Mouse (Mus musculus) midbrain, embryonic 13.5 days (tissue): ENCODE data around the gene Hist2h2ac. TPM values are rescaled to one million over a fixed set of nuclear protein-coding genes. Genes with fewer than 3 reads are reported as not detected.
"Not testable (repeated sequence)": the region's sequence is repeated elsewhere in the genome, so short reads cannot be mapped to it uniquely, and the experiment has no call there.

ENCODE experiments used
- ATAC-seq: fragments of 200-750 bp; cut with Nextera tagmentation; 2 replicates; pipeline ENCODE4 v1.8.0; 2017; ENCODE audit warnings: mild to moderate bottlenecking, moderate TSS enrichment, moderate library complexity
- H3K27ac ChIP-seq: fragments of 300-500 bp; sonication (generic); 2 replicates; pipeline ENCODE4 v1.5.1; 2015; ENCODE audit warnings: inconsistent platforms, mild to moderate bottlenecking, moderate library complexity
- H3K27me3 ChIP-seq: fragments of 300-500 bp; sonication (generic); 2 replicates; pipeline ENCODE4 v1.6.1; 2015; ENCODE audit warnings: mild to moderate bottlenecking, inconsistent platforms
- H3K36me3 ChIP-seq: fragments of 300-500 bp; sonication (generic); 2 replicates; pipeline ENCODE4 v1.6.1; 2015; ENCODE audit warnings: mild to moderate bottlenecking, inconsistent platforms
- H3K4me1 ChIP-seq: fragments of 300-500 bp; sonication (generic); replicated peaks from 2 replicates; pipeline ENCODE4 v1.6.1; 2015; ENCODE audit warnings: inconsistent platforms
- H3K4me2 ChIP-seq: fragments of 300-500 bp; sonication (generic); replicated peaks from 2 replicates; pipeline ENCODE4 v1.6.1; 2015; ENCODE audit warnings: moderate library complexity, mild to moderate bottlenecking, inconsistent platforms
- H3K4me3 ChIP-seq: fragments of 300-500 bp; sonication (generic); replicated peaks from 2 replicates; pipeline ENCODE4 v1.5.1; 2015; ENCODE audit warnings: mild to moderate bottlenecking, inconsistent platforms
- H3K9ac ChIP-seq: fragments of 300-500 bp; sonication (generic); replicated peaks from 2 replicates; pipeline ENCODE4 v1.6.1; 2015; ENCODE audit warnings: mild to moderate bottlenecking, inconsistent platforms
- H3K9me3 ChIP-seq: fragments of 300-500 bp; sonication (generic); 2 replicates; pipeline ENCODE4 v1.6.1; 2016; ENCODE audit warnings: mild to moderate bottlenecking, inconsistent platforms
- WGBS: fragments of 180-500 bp; shearing (Covaris S2); methylation state at CpG from one replicate; pipeline ENCODE4 v1.1.7; 2015; 5-methylcytosine and 5-hydroxymethylcytosine counted together
- polyA plus RNA-seq: library from polyadenylated mRNA; unstranded; fragments of >200 nt; fragmentation: Nextera tagmentation; extraction: Ambion mirVana; gene quantifications from 2 replicates; pipeline ENCODE4 v1.2.1, GENCODE M21; 2015

The Hist2h2ac gene
- polyA plus RNA-seq, 1 experiment from 2014 or later: 4.4 TPM

DNA sequence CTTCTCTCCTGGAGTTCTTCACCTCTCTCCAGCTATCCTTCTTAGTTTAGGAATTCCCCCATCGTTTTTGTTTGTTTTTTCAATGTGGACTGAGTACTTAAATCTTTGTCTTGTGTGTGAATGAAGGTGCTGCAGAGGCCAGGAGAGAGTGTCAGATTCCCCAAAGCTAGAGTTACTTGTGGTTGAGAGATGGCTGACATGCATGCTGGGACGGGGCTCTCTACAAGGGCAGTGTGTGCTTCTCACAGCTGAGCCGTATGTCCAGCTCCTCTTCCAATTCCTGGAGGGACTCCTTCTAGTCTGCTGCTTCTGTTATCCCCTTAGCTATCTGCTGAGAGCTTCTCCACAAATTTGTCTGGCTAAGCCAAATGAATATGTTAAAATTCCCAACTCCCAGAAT is 15.2 kb upstream of the Hist2h2ac start:
- Histone ChIP-seq H3K9me3 (no peaks in the 10 kb centered on the region), H3K4me3 (no peak overlapping the region), H3K9ac (no peak overlapping the region), H3K4me2 (no peak overlapping the region), H3K36me3 (no peaks in the 10 kb centered on the region), H3K27me3 (no peaks in the 10 kb centered on the region), H3K4me1 (peaks cover 20% of the 10 kb centered on the region), H3K27ac (no peak overlapping the region)
- no peak for ATAC-seq
- 80% methylated on average over 3 of the region's 3 CpGs for WGBS

DNA sequence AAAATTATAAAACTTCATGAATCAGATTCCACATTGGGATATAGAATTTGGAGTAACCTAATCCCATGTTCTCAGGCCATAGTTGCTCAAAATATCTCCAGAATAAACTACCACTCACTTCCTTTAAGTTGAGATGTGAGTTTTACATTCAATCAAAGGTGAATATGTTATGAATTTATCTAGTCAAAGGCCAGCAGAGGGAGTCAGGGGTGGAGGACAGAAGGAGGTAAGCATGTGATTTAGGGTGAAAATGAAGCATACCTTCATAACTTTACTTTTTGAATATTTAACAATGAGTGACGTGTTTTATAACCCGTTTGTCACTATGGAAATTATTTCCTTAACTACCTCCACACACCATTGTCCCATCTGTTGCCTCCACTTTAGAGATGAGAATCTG is 14.2 kb upstream of the Hist2h2ac start:
- Histone ChIP-seq H3K27ac (no peak overlapping the region), H3K4me1 (peaks cover 17% of the 10 kb centered on the region), H3K4me2 (no peak overlapping the region), H3K27me3 (no peaks in the 10 kb centered on the region), H3K4me3 (no peak overlapping the region), H3K9me3 (no peaks in the 10 kb centered on the region), H3K9ac (no peak overlapping the region), H3K36me3 (no peaks in the 10 kb centered on the region)
- no peak for ATAC-seq
- 97% methylated on average over 2 of the region's 2 CpGs for WGBS

- Histone ChIP-seq H3K27me3 (no peaks in the 10 kb centered on the region), H3K4me1 (peaks cover 1% of the 10 kb centered on the region), H3K9me3 (no peaks in the 10 kb centered on the region), H3K36me3 (no peaks in the 10 kb centered on the region), H3K4me2 (no peak overlapping the region), H3K9ac (no peak overlapping the region), H3K27ac (no peak overlapping the region), H3K4me3 (no peak overlapping the region)
- 61% methylated on average over 2 of the region's 2 CpGs for WGBS
- ATAC-seq: no peak
Observed at GRCm38 (mm10) chr3:96231758-96232120, 11.1 kb upstream of the Hist2h2ac start.

GRCm38 (mm10) chr3:96230910-96231757 is 10.5 kb upstream of the Hist2h2ac start:
- Histone ChIP-seq H3K4me3 (no peak overlapping the region), H3K27ac (no peak overlapping the region), H3K9me3 (no peaks in the 10 kb centered on the region), H3K27me3 (no peaks in the 10 kb centered on the region), H3K36me3 (no peaks in the 10 kb centered on the region), H3K4me1 (0 out of 2 replicates have a peak, but pooled peaks cover under 1% of the 10 kb centered on the region), H3K9ac (no peak overlapping the region), H3K4me2 (no peak overlapping the region)
- 84% methylated on average over 4 of the region's 4 CpGs for WGBS
- no peak for ATAC-seq

DNA sequence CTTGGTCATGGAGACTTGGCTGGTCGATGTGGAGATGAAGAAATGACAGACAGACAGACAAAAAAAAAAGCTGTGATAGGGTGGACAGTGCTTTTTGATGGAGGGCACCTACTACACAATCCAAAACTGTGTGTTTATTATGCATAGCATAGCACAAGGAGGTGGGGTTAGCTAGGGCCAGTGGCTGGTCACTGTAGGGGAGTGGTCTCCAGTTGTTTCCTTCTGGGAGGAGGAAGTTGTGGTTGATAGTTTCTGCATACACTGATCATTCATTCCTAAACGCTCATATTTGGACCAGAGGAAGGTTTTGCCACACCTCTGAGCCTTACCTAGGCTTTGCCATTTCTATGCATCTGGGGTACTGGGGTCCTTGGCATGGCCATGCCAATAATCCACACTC is 9.7 kb upstream of the Hist2h2ac start:
- H3K9ac ChIP-seq: no peak overlapping the region
- H3K9me3 ChIP-seq: no peaks in the 10 kb centered on the region
- 0 out of 2 replicates have a peak, but pooled peaks cover 5% of the 10 kb centered on the region for H3K4me1 ChIP-seq
- H3K4me2 ChIP-seq: no peak overlapping the region
- WGBS: 82% methylated on average over 2 of the region's 2 CpGs
- H3K4me3 ChIP-seq: no peak overlapping the region
- no peaks in the 10 kb centered on the region for H3K36me3 ChIP-seq
- ATAC-seq: no peak
- no peak overlapping the region for H3K27ac ChIP-seq
- no peaks in the 10 kb centered on the region for H3K27me3 ChIP-seq

DNA sequence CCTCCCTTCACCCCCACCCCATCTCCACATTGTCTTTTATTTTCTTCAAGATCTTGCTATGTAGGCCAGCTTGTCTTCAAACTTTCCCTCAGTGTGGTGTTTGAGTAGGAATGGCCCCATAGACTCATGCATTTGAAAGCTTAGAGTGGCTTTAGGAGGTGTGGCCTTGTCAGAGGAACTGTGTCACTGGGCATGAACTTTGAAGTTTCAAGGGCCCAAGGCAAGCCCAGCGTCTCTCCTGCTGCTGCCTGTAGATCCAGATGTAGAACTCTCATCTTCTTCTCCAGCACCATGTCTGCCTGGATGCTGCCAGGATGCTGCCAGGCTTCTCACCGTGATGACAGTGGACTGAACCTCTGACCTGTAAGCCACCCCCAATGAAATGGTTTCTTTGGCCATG is 8.1 kb upstream of the Hist2h2ac start:
- 65% methylated on average over 2 of the region's 2 CpGs for WGBS

GRCm38 (mm10) chr3:96226695-96227648 is 6.3 kb upstream of the Hist2h2ac start:
- Histone ChIP-seq H3K27me3 (no peaks in the 10 kb centered on the region), H3K4me1 (peaks cover 32% of the 10 kb centered on the region), H3K4me2 (no peak overlapping the region), H3K27ac (no peak overlapping the region), H3K9me3 (no peaks in the 10 kb centered on the region), H3K9ac (no peak overlapping the region), H3K36me3 (no peaks in the 10 kb centered on the region), H3K4me3 (no peak overlapping the region)
- ATAC-seq: no peak
- 79% methylated on average over 8 of the region's 8 CpGs for WGBS

More for the DNA sequence above, 8.1 kb upstream of the Hist2h2ac start:
- peaks cover 16% of the 10 kb centered on the region; the same call in 1 of the 2 replicates for H3K4me1 ChIP-seq
- no peak for ATAC-seq
- H3K4me2 ChIP-seq: no peak overlapping the region
- no peak overlapping the region for H3K4me3 ChIP-seq
- no peaks in the 10 kb centered on the region for H3K27me3 ChIP-seq
- no peak overlapping the region for H3K9ac ChIP-seq
- H3K27ac ChIP-seq: no peak overlapping the region
- H3K9me3 ChIP-seq: no peaks in the 10 kb centered on the region
- H3K36me3 ChIP-seq: no peaks in the 10 kb centered on the region

DNA sequence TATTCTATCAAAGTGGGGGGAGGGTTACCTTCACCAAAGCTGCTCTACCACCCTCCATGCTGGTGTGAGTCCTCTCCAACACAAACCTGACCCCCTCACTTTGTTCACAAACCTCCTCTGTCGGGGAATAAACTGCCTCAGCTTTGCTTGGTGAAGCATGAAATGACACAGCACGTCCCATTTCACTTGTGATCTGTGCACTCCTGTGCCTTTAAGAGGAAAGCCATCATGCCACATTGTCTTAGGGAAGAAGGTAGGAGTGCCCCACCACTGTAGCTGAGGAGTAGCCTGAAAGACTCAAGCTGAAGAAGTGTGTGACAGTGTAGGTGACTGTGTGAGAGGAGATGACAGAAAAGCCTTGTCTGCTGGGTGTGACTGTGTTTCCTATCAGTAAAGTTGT is 4.7 kb upstream of the Hist2h2ac start:
- Histone ChIP-seq H3K4me2 (no peak overlapping the region), H3K27ac (no peak overlapping the region), H3K9me3 (no peaks in the 10 kb centered on the region), H3K4me3 (no peak overlapping the region), H3K9ac (no peak overlapping the region), H3K36me3 (no peaks in the 10 kb centered on the region), H3K27me3 (no peaks in the 10 kb centered on the region), H3K4me1 (peaks cover 43% of the 10 kb centered on the region)
- 10% methylated on average over 2 of the region's 2 CpGs for WGBS
- ATAC-seq: no peak

DNA sequence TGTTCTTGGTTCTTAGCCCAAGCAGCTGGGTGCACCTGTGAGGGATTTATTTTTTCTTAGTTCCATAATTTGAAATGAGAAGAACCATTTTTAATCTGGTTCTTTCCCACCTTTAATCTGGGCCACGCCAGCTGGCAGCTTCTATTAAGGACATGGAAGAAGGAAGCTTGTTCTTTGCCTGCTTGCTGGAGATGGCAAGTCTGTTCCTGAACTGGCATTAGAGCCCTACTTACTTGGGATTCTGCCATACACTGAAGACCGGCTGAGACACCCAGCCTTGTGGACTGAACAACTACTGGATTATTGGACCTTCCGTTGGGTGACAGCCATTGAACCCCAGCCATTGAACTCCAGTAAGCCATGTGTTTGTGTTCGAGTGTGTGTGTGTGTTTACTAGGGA is 2.1 kb upstream of the Hist2h2ac start:
- H3K27me3 ChIP-seq: no peaks in the 10 kb centered on the region
- no peaks in the 10 kb centered on the region for H3K36me3 ChIP-seq
- H3K27ac ChIP-seq: no peak overlapping the region
- peak overlapping the region; percentile 13 for H3K4me2 ChIP-seq
- no peak overlapping the region for H3K9ac ChIP-seq
- H3K9me3 ChIP-seq: no peaks in the 10 kb centered on the region
- H3K4me1 ChIP-seq: peaks cover 50% of the 10 kb centered on the region
- ATAC-seq: no peak
- H3K4me3 ChIP-seq: no peak overlapping the region
- WGBS: 86% methylated on average over 4 of the region's 4 CpGs

DNA sequence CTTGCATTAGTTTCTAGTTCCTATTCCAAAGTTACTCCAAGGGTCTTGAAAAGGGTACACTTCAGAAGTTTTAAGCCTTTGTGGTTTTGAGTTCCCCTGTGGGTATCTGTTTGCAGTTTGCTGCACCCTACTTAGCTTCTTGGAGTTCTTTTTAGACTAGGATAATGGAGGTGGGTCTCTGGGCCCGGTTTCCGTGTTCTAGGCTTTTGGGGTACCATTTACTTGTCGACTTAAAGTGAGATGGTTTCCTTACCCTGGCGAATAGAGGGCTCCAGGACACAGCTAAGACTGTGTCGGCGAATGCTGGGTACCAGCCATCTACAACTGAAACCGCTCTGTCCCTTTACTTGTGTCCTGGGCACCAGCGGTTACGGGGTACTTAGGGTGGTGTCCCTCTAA is 959 bp upstream of the Hist2h2ac start:
- H3K9me3 ChIP-seq: no peaks in the 10 kb centered on the region
- 0 out of 2 replicates have a peak, but pooled peaks cover 4% of the 10 kb centered on the region for H3K27me3 ChIP-seq
- no peaks in the 10 kb centered on the region for H3K36me3 ChIP-seq
- peak overlapping the region; percentile 96 for H3K27ac ChIP-seq
- peak overlapping the region; percentile 86 for H3K4me2 ChIP-seq
- no peak for ATAC-seq
- WGBS: 13% methylated on average over 9 of the region's 9 CpGs
- H3K4me1 ChIP-seq: peaks cover 50% of the 10 kb centered on the region
- H3K9ac ChIP-seq: peak overlapping the region; percentile 82
- peak overlapping the region; percentile 67 for H3K4me3 ChIP-seq

- not testable (repeated sequence) for H3K9me3 ChIP-seq, H3K27me3 ChIP-seq, H3K36me3 ChIP-seq
- peak overlapping the region; percentile 67 for H3K4me3 ChIP-seq
- peaks cover 43% of the 10 kb centered on the region for H3K4me1 ChIP-seq
- peak; percentile 18; the same call in 1 of the 2 replicates for ATAC-seq
- peak overlapping the region; percentile 82 for H3K9ac ChIP-seq
- under 1% methylated on average over 34 of the region's 47 CpGs for WGBS
- H3K27ac ChIP-seq: peak overlapping the region; percentile 96
- H3K4me2 ChIP-seq: peak overlapping the region; percentile 86
Observed at GRCm38 (mm10) chr3:96220131-96220764, 432 bp downstream of the Hist2h2ac start.
